Mouse (Mus musculus) cerebellum, adult 2 months (tissue): ENCODE data around the gene Rora.

Experiments used
- CTCF ChIP-seq: fragments of 200-500 bp; IDR thresholded peaks from 2 replicates; pipeline ENCODE4 v1.5.1; 2011; ENCODE audit warnings: low read depth, mild to moderate bottlenecking, control low read depth, low read length, moderate library complexity, borderline replicate concordance; ENCODE audit not compliant: insufficient read depth
- POLR2A ChIP-seq: fragments of 200-500 bp; IDR thresholded peaks from 2 replicates; pipeline ENCODE4 v1.6.1; 2011; ENCODE audit warnings: low read length, control low read depth, borderline replicate concordance; ENCODE audit not compliant: insufficient read depth

DNA sequence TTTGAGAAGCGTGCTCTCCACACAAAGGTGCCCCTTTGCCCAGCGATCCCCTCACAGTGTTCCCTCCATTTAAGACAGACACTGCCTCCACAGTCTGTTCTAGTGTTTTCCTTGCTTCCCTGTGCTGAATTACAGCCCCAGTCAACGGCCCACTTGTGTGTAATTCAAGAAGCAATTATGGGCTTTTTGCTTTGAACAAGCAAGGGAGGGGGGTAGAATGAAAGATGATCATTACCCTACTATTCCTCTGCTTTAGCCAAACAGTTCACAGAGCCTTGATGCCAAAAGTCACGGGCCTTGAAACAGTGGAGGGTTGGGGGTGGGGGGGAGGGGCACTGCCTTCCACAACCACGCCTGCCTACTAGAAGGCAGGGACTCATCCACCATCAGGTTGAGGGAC lies 152.2 kb downstream of the Rora start:
- no peak for TF ChIP-seq CTCF
- TF ChIP-seq POLR2A = no peak
